Mouse (Mus musculus) inflammation-experienced regulatory T-cells, adult 6 months (primary cell): Measurements from ENCODE around the gene AC109138.7. TPM values are rescaled to one million over a fixed set of nuclear protein-coding genes. Genes with fewer than 3 reads are reported as not detected.

Experiments used
- ATAC-seq: one replicate; pipeline ENCODE4 v1.8.0; 2017
- polyA plus RNA-seq, 3 experiments: library from polyadenylated mRNA; unstranded; fragments of 100-300 nt; shearing (Covaris generic); gene quantifications; one replicate each; pipeline ENCODE4 v1.2.1; 2017

AC109138.7 gene
- polyA plus RNA-seq, result not detected

GRCm38 (mm10) chr19:4214071-4214770 is at the start of gene AC109138.7, which contains the start of gene Clcf1:
AC109138.7 (plus strand) TSS chr19:4214357.
Clcf1 (plus strand) TSS chr19:4214238.
- ATAC-seq, result peak; percentile 73

- no peak for ATAC-seq
Observed at GRCm38 (mm10) chr19:4164721-4165120, 49.4 kb upstream of the AC109138.7 start.

- no peak for ATAC-seq
Observed at GRCm38 (mm10) chr19:4166678-4167476, 47.3 kb upstream of the AC109138.7 start.

GRCm38 (mm10) chr19:4169378-4169784 is 44.8 kb upstream of the AC109138.7 start:
- ATAC-seq, result peak; percentile 96

- peak; percentile 16 for ATAC-seq
Observed at GRCm38 (mm10) chr19:4169810-4170209, 44.3 kb upstream of the AC109138.7 start.

GRCm38 (mm10) chr19:4170723-4171392 is 43.3 kb upstream of the AC109138.7 start:
- no peak for ATAC-seq

- ATAC-seq, result no peak
Observed at GRCm38 (mm10) chr19:4171393-4172290, 42.5 kb upstream of the AC109138.7 start.

GRCm38 (mm10) chr19:4172925-4173324 is 41.2 kb upstream of the AC109138.7 start:
- ATAC-seq, result no peak

- no peak for ATAC-seq
Observed at GRCm38 (mm10) chr19:4175368-4175947, 38.7 kb upstream of the AC109138.7 start, which contains the start of gene Carns1. Carns1 (minus strand) TSS chr19:4175479.

- ATAC-seq, result no peak
Observed at GRCm38 (mm10) chr19:4180411-4180810, 33.7 kb upstream of the AC109138.7 start.

- ATAC-seq, result peak; percentile 19
Observed at GRCm38 (mm10) chr19:4181892-4182291, 32.3 kb upstream of the AC109138.7 start.

GRCm38 (mm10) chr19:4183689-4184088 is 30.5 kb upstream of the AC109138.7 start:
- ATAC-seq, result no peak

- peak; percentile 77 for ATAC-seq
Observed at GRCm38 (mm10) chr19:4184976-4185975, 28.9 kb upstream of the AC109138.7 start.

- ATAC-seq, result no peak
Observed at GRCm38 (mm10) chr19:4187303-4187702, 26.9 kb upstream of the AC109138.7 start.

- no peak for ATAC-seq
Observed at GRCm38 (mm10) chr19:4189051-4189620, 25.0 kb upstream of the AC109138.7 start.

GRCm38 (mm10) chr19:4190831-4191334 is 23.3 kb upstream of the AC109138.7 start, which contains the start of gene Tbc1d10c:
Tbc1d10c (minus strand) TSS chr19:4191284.
- peak; percentile 71 for ATAC-seq

- ATAC-seq, result peak; percentile 85
Observed at GRCm38 (mm10) chr19:4191528-4192250, 22.5 kb upstream of the AC109138.7 start, which contains the start of gene Ppp1ca. Ppp1ca (plus strand) TSS chr19:4192065.

- no peak for ATAC-seq
Observed at GRCm38 (mm10) chr19:4192251-4192985, 21.7 kb upstream of the AC109138.7 start.
